Mouse (Mus musculus) layer of hippocampus, adult 8-10 months (tissue): ENCODE results near the gene Cdh22. TPM values are rescaled to one million over a fixed set of nuclear protein-coding genes. Genes with fewer than 3 reads are reported as not detected.

Source experiments
- DNase-seq, 2 experiments: peaks; one replicate each; pipeline ENCODE4 v3.0.0; 2022; ENCODE audit warnings: low spot score in 2 of 2
- total RNA-seq, 4 experiments: library from RNA; stranded (reverse); gene quantifications; 2 replicates each; pipeline ENCODE4 v1.2.4; 2022

The Cdh22 gene
- total RNA-seq, 4 experiments from 2014 or later: 17.8 to 19.7 (median 18.2) TPM

GRCm38 (mm10) chr2:165089470-165089869 is 145.2 kb downstream of the Cdh22 start:
- no peak for DNase-seq

- DNase-seq: no peak
Measured at GRCm38 (mm10) chr2:165086634-165087033, 148.0 kb downstream of the Cdh22 start.

DNA sequence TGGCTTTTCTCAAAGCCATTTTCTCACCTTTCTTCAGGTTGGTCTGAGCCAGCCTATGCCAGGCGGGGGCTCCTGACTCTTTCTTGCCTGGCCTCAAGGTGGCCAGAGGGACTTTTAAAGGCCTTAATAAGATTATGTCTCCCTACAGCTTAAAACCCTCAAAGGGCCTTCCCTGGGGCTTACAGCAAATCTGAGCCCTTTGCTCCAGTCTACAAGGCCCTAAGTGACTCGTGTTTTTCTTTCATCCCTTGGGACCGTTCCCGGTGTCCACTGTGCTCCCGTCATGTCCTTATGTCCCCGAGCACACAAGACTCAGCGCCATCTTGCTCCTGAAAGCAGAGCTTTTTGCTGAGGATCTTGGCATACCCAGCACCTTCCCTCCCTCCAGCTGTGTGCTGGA is 153.4 kb downstream of the Cdh22 start:
- DNase-seq: no peak

GRCm38 (mm10) chr2:165080657-165081056 is 154.0 kb downstream of the Cdh22 start:
- DNase-seq: no peak

DNA sequence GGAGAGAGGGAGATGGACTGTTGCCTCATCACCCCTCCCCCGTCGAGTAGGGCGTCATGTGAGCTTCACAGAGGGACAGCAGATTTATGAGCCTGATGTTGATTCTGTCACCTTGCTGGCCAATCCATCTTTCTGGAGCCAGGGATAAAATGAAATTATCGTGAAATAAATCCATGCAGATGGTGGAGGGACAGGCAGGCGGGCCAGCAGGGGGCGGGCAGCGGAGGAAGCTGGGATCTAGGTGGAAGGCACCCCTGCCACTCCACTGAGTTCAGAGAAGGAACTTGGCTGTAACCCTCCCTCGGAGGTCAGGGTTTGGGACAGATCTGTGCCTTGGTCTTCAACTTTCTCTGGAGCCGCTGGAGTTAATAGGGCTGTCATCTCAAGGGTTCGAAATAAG is 156.0 kb downstream of the Cdh22 start:
- DNase-seq: no peak

DNA sequence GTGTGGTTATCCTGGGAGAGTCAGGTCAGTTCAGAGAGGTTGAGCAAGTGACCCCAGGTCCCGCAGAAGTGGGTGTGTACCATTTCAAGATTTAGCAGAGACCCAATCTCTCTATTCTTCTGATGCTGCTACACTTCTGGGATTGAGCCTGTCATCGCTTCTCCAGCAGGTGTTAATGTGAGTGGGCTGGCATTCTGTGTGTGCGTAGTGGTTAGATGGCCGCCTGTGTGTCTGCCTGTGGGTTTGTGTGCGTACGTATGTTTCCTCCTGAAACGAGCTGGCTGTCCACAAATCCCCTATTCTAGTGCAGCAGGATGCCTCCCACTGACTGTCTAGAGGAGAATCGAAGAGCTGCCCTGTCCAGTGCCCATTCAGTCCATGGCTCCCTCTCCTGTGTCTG is 156.6 kb downstream of the Cdh22 start:
- DNase-seq: no peak

- no peak for DNase-seq
Measured at GRCm38 (mm10) chr2:165077055-165077454, 157.6 kb downstream of the Cdh22 start.

DNA sequence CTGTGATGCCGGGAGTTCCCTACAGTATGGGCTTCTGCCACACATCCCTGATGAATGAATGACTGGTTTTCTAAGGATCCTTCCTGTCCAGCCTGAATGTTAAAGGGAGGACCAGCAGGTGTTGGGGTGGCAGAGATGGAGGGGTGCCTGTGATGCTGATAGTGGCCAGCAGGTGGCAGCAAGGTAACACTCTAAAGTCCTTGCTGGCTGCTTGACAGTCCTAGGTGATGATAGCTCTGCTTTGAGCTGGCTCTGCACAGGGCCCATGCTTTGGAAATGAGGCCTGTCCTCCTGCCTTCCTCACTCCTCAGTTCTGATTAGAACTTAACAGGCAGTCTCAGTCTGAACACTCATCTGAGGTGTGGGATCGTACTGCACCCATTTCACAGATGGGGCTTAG is 159.7 kb downstream of the Cdh22 start:
- DNase-seq: peak; percentile 64 to 91

GRCm38 (mm10) chr2:165074081-165074884 is 160.4 kb downstream of the Cdh22 start:
- peak in 1 of 2 experiments; percentile 40 for DNase-seq

DNA sequence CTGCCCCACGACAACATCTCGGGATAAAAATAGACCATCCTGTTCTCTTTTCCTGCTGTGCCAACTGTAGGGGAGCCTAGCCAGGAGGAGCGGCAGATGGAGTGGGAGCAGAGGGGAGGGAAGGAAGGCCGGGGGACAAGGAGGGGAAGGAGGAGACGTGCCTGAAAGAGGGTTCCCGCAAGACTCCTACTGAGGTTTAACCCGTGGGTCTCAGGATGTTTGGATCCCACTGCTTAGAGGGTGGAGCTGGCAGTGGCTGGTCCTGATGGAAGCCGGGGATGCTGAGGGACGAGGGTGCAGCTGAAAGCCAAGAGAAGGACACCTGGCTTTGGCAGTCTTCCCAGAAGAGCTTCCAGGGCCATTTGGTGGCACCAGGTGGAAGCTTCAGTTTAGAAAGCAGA is 161.3 kb downstream of the Cdh22 start:
- no peak for DNase-seq

GRCm38 (mm10) chr2:165070096-165070816 is 164.4 kb downstream of the Cdh22 start:
- peak; percentile 32 to 73 for DNase-seq

DNA sequence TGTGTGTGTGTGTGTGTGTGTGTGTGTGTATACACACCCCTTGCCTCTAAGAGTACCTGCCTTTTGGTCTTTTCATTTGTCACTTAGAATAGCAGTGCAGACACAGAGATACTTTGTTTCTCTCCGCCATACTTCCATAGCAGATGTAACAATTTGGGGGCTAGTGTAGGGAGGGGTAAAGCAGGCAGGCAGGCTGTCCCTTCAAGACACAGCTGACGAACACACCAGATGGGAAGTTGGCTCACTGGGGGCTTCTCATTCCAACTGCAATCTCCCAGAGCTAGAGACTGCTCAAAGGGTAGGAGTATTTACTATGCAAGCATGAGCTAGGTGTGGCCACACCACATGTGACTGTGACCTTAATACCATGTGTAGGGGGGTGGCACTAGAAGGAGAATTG is 165.8 kb downstream of the Cdh22 start:
- DNase-seq: peak; percentile 43 to 54

GRCm38 (mm10) chr2:165064489-165064888 is 170.2 kb downstream of the Cdh22 start:
- DNase-seq: peak in 1 of 2 experiments; percentile 45

- DNase-seq: no peak
Measured at GRCm38 (mm10) chr2:165061638-165062433, 172.8 kb downstream of the Cdh22 start.

Other genes with a start within 250 kb of the Cdh22 start
- gene Ncoa5, start 200.0 kb downstream of the Cdh22 start, total RNA-seq: 10 to 100 TPM; 46.2 to 63.5 (median 55.9) TPM
- gene Cd40, start 179.2 kb downstream of the Cdh22 start, total RNA-seq: 1 to 10 TPM in 1 of 4 experiments, under 1 TPM in 3; 0.22 to 1.0 (median 0.58) TPM
- not detected for gene 1700025C18Rik, start 144.1 kb downstream of the Cdh22 start, total RNA-seq
- 10 to 100 TPM; 79.3 to 98.3 (median 92.3) TPM for gene Slc35c2, start 53.0 kb upstream of the Cdh22 start, total RNA-seq
- 100 to 1,000 TPM; 154 to 173 (median 161) TPM for gene Elmo2, start 91.6 kb upstream of the Cdh22 start, total RNA-seq
- gene Zfp663, start 133.9 kb upstream of the Cdh22 start, total RNA-seq: under 1 TPM in 1 of 4 experiments, not detected in 3; 0.17 TPM
- gene Zfp334, start 153.4 kb upstream of the Cdh22 start, total RNA-seq: 10 to 100 TPM; 13.4 to 16.7 (median 15.1) TPM
- under 1 TPM in 3 of 4 experiments, not detected in 1; 0.08 to 0.24 (median 0.09) TPM for gene Ocstamp, start 165.6 kb upstream of the Cdh22 start, total RNA-seq
- gene Slc13a3, start 238.4 kb upstream of the Cdh22 start, total RNA-seq: 10 to 100 TPM; 11.1 to 18.7 (median 13.8) TPM